Mouse (Mus musculus): ENCODE measurements around the gene Eif3b. TPM values are rescaled to one million over a fixed set of nuclear protein-coding genes. Genes with fewer than 3 reads are reported as not detected.
A peak's percentile ranks its signal among the peaks of the same experiment; 100 is the strongest.

The Eif3b gene
- 18.7 and 48.8 TPM in 2 replicates for polyA plus RNA-seq (2012; ENCODE audit: insufficient read depth, low replicate concordance)

DNA sequence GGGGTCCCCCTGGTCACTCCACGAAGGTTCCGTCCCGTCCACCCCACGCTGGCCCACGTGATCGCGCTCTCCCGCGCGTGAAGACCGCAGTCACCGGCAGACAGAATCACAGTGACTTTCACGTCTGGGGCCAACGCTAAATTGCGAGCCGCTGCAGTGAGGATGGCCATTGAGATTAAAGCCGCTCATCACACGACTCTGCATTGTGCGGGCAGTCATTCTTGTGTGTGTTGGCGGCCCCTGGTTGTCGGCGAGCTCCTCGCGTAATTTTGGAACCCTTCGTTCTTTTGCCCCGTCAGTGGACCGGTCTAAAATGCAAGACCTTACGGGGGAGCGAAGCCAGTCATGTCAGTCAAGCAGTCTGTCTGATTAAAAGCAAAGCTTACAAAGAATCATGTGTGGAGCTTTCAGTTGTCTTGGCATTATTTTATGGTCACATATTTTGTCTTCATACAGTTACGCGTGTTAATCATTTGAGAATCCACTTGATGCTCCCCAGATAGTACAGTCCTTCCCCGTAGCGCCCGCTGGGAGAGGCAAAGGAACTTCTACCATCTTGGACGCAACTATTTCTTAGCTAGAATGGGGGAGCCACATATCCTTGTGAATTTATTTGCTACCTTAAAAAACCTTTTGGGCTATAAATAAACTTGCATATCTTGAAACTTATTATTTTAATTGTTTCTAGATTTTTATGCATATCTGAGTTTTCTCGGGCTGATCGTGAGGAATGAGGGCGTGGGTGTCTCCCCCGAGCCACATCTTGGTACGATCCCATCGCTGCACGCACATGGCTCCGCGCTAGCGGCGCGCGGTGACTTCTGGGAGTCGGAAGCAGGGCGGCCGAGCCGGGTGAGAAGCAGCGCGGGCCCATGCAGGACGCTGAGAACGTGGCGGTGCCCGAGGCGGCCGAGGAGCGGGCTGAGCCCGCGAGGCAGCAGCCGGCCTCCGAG, at the start of gene Eif3b:
TSS of gene Eif3b (plus strand) at position 840 of the 953 bp plus-strand sequence.
- Histone ChIP-seq H3K4me1 (peaks cover 44% of the 10 kb centered on the region), H3K9me3 (no peaks in the 10 kb centered on the region), H3K27me3 (replicated peaks) (no peaks in the 10 kb centered on the region), H3K4me3 (replicated peaks) (peak within 1 kb of the TSS; percentile 100), H3K36me3 (replicated peaks; ENCODE audit: low read length) (peaks cover 25% of the 10 kb centered on the region)
- TF ChIP-seq FLI1 (IDR thresholded peaks at IDR 0.05; ENCODE audit: low read length) (no peak), GATA1 (IDR thresholded peaks at IDR 0.05; ENCODE audit: borderline replicate concordance, low read length) (no peak)

- no peaks in the 10 kb centered on the region for H3K36me3 ChIP-seq (replicated peaks; ENCODE audit: low read length)
- TF ChIP-seq GATA1 (IDR thresholded peaks at IDR 0.05; ENCODE audit: borderline replicate concordance, low read length) (no peak), FLI1 (IDR thresholded peaks at IDR 0.05; ENCODE audit: low read length) (no peak)
- peaks cover 6% of the 10 kb centered on the region; the same call in 1 of the 2 replicates for H3K9me3 ChIP-seq
- peaks cover 2% of the 10 kb centered on the region for H3K27me3 ChIP-seq (replicated peaks)
- no peak overlapping the region for H3K4me3 ChIP-seq (replicated peaks)
- peaks cover 47% of the 10 kb centered on the region for H3K4me1 ChIP-seq
Observed at GRCm38 (mm10) chr5:140369466-140369865, 49.7 kb upstream of the Eif3b start.

GRCm38 (mm10) chr5:140370446-140371254, 48.5 kb upstream of the Eif3b start:
- TF ChIP-seq FLI1 (IDR thresholded peaks at IDR 0.05; ENCODE audit: low read length) (no peak), GATA1 (IDR thresholded peaks at IDR 0.05; ENCODE audit: borderline replicate concordance, low read length) (no peak; the same call in 2 of the 3 replicates)
- H3K9me3 ChIP-seq, result no peaks in the 10 kb centered on the region
- H3K4me3 ChIP-seq (replicated peaks), result peak overlapping the region; percentile 8
- peaks cover 47% of the 10 kb centered on the region for H3K4me1 ChIP-seq
- H3K36me3 ChIP-seq (replicated peaks; ENCODE audit: low read length), result no peaks in the 10 kb centered on the region
- H3K27me3 ChIP-seq (replicated peaks), result peaks cover 9% of the 10 kb centered on the region

DNA sequence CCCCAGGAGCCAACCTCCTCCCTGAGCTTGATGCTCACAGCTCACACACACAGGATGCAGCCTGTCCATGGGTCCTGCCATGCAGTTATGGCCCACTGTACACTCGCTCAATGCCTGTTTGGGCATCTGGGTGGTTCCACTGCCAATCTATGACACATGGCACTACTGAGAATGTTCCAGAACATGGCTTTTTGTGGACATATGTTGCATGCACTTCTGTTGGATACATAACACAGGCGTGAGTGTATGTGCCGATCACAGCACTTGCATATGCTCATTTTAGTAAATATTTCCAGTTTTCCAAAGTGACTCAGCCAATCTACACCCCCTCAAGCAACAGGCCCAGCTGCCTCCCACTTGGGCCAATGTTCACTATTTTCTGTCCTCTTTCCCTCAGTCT, 47.5 kb upstream of the Eif3b start:
- no peak for TF ChIP-seq GATA1 (IDR thresholded peaks at IDR 0.05; ENCODE audit: borderline replicate concordance, low read length)
- no peak for TF ChIP-seq FLI1 (IDR thresholded peaks at IDR 0.05; ENCODE audit: low read length)
- Histone ChIP-seq H3K4me3 (replicated peaks) (peak overlapping the region; percentile 23), H3K4me1 (peaks cover 47% of the 10 kb centered on the region), H3K9me3 (no peaks in the 10 kb centered on the region), H3K36me3 (replicated peaks; ENCODE audit: low read length) (no peaks in the 10 kb centered on the region), H3K27me3 (replicated peaks) (peaks cover 9% of the 10 kb centered on the region)

DNA sequence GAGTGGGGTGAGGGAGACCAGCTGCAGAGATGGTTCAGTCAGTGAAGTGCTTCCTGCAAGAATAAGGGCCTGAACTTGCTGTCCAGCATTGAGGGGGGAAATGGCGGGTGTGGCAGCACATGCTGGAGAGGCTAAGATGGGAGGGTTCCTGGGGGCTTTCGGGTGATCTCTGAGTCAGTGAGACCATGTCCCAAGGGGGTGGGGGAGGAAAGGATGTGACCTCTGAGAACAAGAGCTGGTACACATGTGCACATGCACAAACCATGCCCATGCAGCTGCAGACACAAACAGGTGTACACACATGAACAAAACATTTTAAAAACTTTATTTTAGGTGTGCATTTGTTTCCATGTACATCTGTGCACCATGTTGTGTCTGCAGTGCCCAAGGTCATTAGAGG, 45.4 kb upstream of the Eif3b start:
- Histone ChIP-seq H3K27me3 (replicated peaks) (peaks cover 19% of the 10 kb centered on the region), H3K36me3 (replicated peaks; ENCODE audit: low read length) (no peaks in the 10 kb centered on the region), H3K9me3 (no peaks in the 10 kb centered on the region), H3K4me1 (peaks cover 55% of the 10 kb centered on the region), H3K4me3 (replicated peaks) (no peak overlapping the region)
- TF ChIP-seq GATA1 (IDR thresholded peaks at IDR 0.05; ENCODE audit: borderline replicate concordance, low read length) (no peak), FLI1 (IDR thresholded peaks at IDR 0.05; ENCODE audit: low read length) (no peak)

- TF ChIP-seq GATA1 (IDR thresholded peaks at IDR 0.05; ENCODE audit: borderline replicate concordance, low read length) (no peak), FLI1 (IDR thresholded peaks at IDR 0.05; ENCODE audit: low read length) (no peak)
- Histone ChIP-seq H3K36me3 (replicated peaks; ENCODE audit: low read length) (no peaks in the 10 kb centered on the region), H3K9me3 (no peaks in the 10 kb centered on the region), H3K4me1 (peaks cover 54% of the 10 kb centered on the region), H3K27me3 (replicated peaks) (peaks cover 19% of the 10 kb centered on the region), H3K4me3 (replicated peaks) (no peak overlapping the region)
Observed at GRCm38 (mm10) chr5:140374226-140374625, 44.9 kb upstream of the Eif3b start.

GRCm38 (mm10) chr5:140375249-140375829, 43.8 kb upstream of the Eif3b start:
- Histone ChIP-seq H3K36me3 (replicated peaks; ENCODE audit: low read length) (no peaks in the 10 kb centered on the region), H3K4me3 (replicated peaks) (no peak overlapping the region), H3K27me3 (replicated peaks) (peaks cover 21% of the 10 kb centered on the region), H3K4me1 (peaks cover 51% of the 10 kb centered on the region), H3K9me3 (peaks cover 5% of the 10 kb centered on the region; the same call in 1 of the 2 replicates)
- no peak for TF ChIP-seq GATA1 (IDR thresholded peaks at IDR 0.05; ENCODE audit: borderline replicate concordance, low read length)
- no peak for TF ChIP-seq FLI1 (IDR thresholded peaks at IDR 0.05; ENCODE audit: low read length)

- Histone ChIP-seq H3K4me3 (replicated peaks) (peak overlapping the region; percentile 24), H3K27me3 (replicated peaks) (peaks cover 37% of the 10 kb centered on the region), H3K4me1 (peaks cover 32% of the 10 kb centered on the region), H3K36me3 (replicated peaks; ENCODE audit: low read length) (no peaks in the 10 kb centered on the region), H3K9me3 (peaks cover 11% of the 10 kb centered on the region)
- TF ChIP-seq GATA1 (IDR thresholded peaks at IDR 0.05; ENCODE audit: borderline replicate concordance, low read length) (no peak), FLI1 (IDR thresholded peaks at IDR 0.05; ENCODE audit: low read length) (no peak)
Observed at GRCm38 (mm10) chr5:140378121-140378853, 40.8 kb upstream of the Eif3b start.

GRCm38 (mm10) chr5:140379299-140379698, 39.8 kb upstream of the Eif3b start:
- Histone ChIP-seq H3K36me3 (replicated peaks; ENCODE audit: low read length) (no peaks in the 10 kb centered on the region), H3K27me3 (replicated peaks) (peaks cover 42% of the 10 kb centered on the region), H3K9me3 (peaks cover 11% of the 10 kb centered on the region), H3K4me1 (peaks cover 32% of the 10 kb centered on the region), H3K4me3 (replicated peaks) (peak overlapping the region; percentile 62)
- no peak for TF ChIP-seq FLI1 (IDR thresholded peaks at IDR 0.05; ENCODE audit: low read length)
- TF ChIP-seq GATA1 (IDR thresholded peaks at IDR 0.05; ENCODE audit: borderline replicate concordance, low read length), result no peak

Data from megakaryocyte, embryonic 14.5 days (primary cell).